Mouse (Mus musculus) neural tube, embryonic 13.5 days (tissue): Measurements from ENCODE around the gene Gm17490. TPM values are rescaled to one million over a fixed set of nuclear protein-coding genes. Genes with fewer than 3 reads are reported as not detected.
"Not testable (repeated sequence)": the region's sequence is repeated elsewhere in the genome, so short reads cannot be mapped to it uniquely, and the experiment has no call there.

Source experiments
- ATAC-seq: fragments of 200-750 bp; cut with Nextera tagmentation; 2 replicates; pipeline ENCODE4 v1.8.0; 2017; ENCODE audit warnings: low read depth, mild to moderate bottlenecking, moderate TSS enrichment, moderate library complexity
- H3K27ac ChIP-seq: fragments of 300-500 bp; sonication (generic); replicated peaks from 2 replicates; pipeline ENCODE4 v1.5.1; 2015; ENCODE audit warnings: moderate library complexity, mild to moderate bottlenecking, inconsistent platforms
- H3K27me3 ChIP-seq: fragments of 300-500 bp; sonication (generic); 2 replicates; pipeline ENCODE4 v1.6.1; 2015; ENCODE audit warnings: mild to moderate bottlenecking, inconsistent platforms
- H3K36me3 ChIP-seq: fragments of 300-500 bp; sonication (generic); 2 replicates; pipeline ENCODE4 v1.6.1; 2015; ENCODE audit warnings: mild to moderate bottlenecking, inconsistent platforms
- H3K4me1 ChIP-seq: fragments of 300-500 bp; sonication (generic); replicated peaks from 2 replicates; pipeline ENCODE4 v1.6.1; 2015; ENCODE audit warnings: inconsistent platforms
- H3K4me2 ChIP-seq: fragments of 300-500 bp; sonication (generic); 2 replicates; pipeline ENCODE4 v1.6.1; 2015; ENCODE audit warnings: inconsistent platforms, mild to moderate bottlenecking, moderate library complexity
- H3K4me3 ChIP-seq: fragments of 300-500 bp; sonication (generic); 2 replicates; pipeline ENCODE4 v1.5.1; 2015; ENCODE audit warnings: mild to moderate bottlenecking, inconsistent platforms
- H3K9ac ChIP-seq: fragments of 300-500 bp; sonication (generic); 2 replicates; pipeline ENCODE4 v1.6.1; 2015; ENCODE audit warnings: moderate library complexity, mild to moderate bottlenecking, inconsistent platforms
- H3K9me3 ChIP-seq: fragments of 300-500 bp; sonication (generic); 2 replicates; pipeline ENCODE4 v1.6.1; 2016; ENCODE audit warnings: inconsistent platforms
- WGBS: fragments of 180-500 bp; shearing (Covaris S2); methylation state at CpG from one replicate; pipeline ENCODE4 v1.1.7; 2015; 5-methylcytosine and 5-hydroxymethylcytosine counted together
- polyA plus RNA-seq: library from polyadenylated mRNA; unstranded; fragments of >200 nt; fragmentation: Nextera tagmentation; extraction: Ambion mirVana; gene quantifications from 2 replicates; pipeline ENCODE4 v1.2.1, GENCODE M21; 2015

The Gm17490 gene
- polyA plus RNA-seq, 1 experiment from 2014 or later: not detected

DNA sequence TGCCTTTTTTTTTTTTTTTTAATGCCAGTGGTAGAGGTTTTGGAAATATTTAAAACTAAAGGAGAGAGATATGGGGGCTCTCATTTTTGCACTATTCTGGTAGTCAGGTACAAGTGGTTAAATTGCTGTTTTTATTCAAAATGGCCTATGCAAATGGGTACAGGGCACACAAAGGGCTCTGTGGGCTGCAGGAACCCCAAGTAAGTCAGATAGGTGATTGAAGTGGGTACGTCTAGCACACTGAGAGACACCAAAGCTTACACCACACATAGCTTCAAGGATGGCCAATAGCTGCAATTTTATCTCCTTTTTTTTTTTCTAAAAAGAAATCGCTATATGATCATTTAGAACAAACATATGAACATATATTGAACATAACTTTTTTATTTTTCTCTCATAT lies 6.5 kb downstream of the Gm17490 start:
- ATAC-seq: no peak
- Histone ChIP-seq H3K4me2 (no peak overlapping the region), H3K27me3 (no peaks in the 10 kb centered on the region), H3K36me3 (no peaks in the 10 kb centered on the region), H3K4me3 (no peak overlapping the region), H3K9ac (no peak overlapping the region), H3K9me3 (no peaks in the 10 kb centered on the region; the same call in 1 of the 2 replicates), H3K4me1 (no peaks in the 10 kb centered on the region), H3K27ac (no peak overlapping the region)
- 91% methylated on average over 2 of the region's 2 CpGs for WGBS

DNA sequence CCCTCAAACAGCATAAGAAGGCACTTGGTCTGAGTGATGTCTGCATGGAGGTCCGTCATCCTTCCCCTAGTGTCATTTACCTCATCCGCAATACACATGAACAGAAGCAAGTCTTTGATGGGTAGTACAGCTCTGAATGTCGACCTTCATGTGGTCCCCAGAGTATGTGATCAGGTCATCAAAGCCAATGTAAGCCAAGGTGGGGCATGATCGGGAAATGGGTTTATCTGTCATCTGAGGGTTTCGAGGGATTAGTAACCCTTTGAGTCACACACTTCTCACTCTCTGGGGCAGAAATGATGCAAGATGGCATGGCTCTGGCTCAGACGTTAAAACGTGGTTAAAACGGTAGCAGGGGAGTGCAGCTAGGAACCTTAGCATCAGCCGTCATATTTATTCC lies 9.2 kb downstream of the Gm17490 start:
- no peak overlapping the region for H3K4me3 ChIP-seq
- H3K4me2 ChIP-seq: no peak overlapping the region
- no peaks in the 10 kb centered on the region for H3K4me1 ChIP-seq
- H3K9ac ChIP-seq: no peak overlapping the region
- 92% methylated on average over 9 of the region's 9 CpGs for whole genome bisulfite sequencing
- H3K27ac ChIP-seq: no peak overlapping the region
- no peak for ATAC-seq
- H3K36me3 ChIP-seq: no peaks in the 10 kb centered on the region
- H3K27me3 ChIP-seq: no peaks in the 10 kb centered on the region
- no peaks in the 10 kb centered on the region; the same call in 1 of the 2 replicates for H3K9me3 ChIP-seq

DNA sequence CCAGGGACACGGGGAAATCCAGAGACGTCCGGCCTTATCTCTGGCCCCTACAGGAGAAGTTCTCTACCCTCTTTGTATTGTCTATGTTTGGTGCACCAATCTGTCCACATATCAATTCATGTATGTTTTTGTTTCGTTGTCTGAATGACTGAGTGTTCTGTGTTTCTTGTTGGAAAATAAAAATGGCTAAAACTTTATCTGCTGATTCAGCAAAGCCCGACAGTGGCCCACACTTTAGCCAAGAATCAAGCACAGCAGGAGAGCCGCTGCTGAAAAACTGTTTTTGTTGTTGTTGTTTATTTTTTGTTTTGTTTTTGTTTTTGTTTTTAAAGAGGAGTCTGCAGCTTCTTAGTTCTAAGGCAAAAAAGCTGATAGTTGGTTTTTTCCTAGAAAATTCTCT lies 13.1 kb downstream of the Gm17490 start:
- not testable (repeated sequence) for H3K27ac ChIP-seq, H3K9me3 ChIP-seq, H3K4me2 ChIP-seq, H3K4me3 ChIP-seq, H3K4me1 ChIP-seq, H3K36me3 ChIP-seq, H3K9ac ChIP-seq, H3K27me3 ChIP-seq, ATAC-seq
- 88% methylated on average over 6 of the region's 6 CpGs for WGBS

DNA sequence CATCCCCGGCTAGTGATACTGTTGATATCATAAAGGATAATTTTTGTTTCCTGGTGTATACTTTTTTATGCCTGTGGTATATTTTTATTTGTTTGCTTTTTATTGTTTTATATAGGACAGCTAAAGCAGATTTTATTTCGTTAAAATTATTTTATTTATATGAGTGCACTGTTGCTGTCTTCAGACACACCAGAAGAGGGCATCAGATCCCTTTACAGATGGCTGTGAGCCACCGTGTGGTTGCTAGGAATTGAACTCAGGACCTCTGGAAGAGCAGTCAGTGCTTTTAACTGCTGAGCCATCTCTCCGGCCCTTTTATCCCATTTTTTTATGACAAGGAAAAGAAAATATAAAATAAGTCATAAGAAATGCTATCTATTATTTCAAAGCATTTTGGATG lies 19.3 kb downstream of the Gm17490 start:
- not testable (repeated sequence) for H3K36me3 ChIP-seq, H3K4me2 ChIP-seq, H3K9ac ChIP-seq, H3K27ac ChIP-seq, H3K4me1 ChIP-seq, H3K4me3 ChIP-seq, ATAC-seq, H3K9me3 ChIP-seq, H3K27me3 ChIP-seq
- WGBS: 84% methylated on average over 4 of the region's 4 CpGs

DNA sequence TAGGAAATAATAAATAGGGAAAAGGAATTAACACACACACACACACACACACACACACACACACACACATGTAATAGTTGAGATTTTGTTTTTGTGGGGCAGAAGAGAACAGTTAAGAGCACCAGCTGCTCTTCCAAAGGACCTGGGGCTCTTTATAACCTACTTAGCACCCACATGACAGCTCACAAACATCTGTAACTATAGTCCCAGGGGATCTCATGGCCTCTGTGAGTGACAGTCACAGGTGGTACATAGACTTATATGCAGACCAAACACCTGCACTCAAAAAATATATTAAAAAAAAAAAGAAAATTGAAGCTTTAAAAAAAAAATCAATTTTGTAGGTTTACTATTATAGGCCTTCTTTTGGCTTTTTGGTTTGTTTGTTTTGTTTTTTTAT lies 21.2 kb downstream of the Gm17490 start:
- no peak overlapping the region for H3K4me3 ChIP-seq
- H3K4me1 ChIP-seq: peaks cover 15% of the 10 kb centered on the region
- no peaks in the 10 kb centered on the region for H3K27me3 ChIP-seq
- no peak for ATAC-seq
- no peak overlapping the region for H3K27ac ChIP-seq
- H3K36me3 ChIP-seq: peaks cover 9% of the 10 kb centered on the region
- H3K4me2 ChIP-seq: no peak overlapping the region
- H3K9ac ChIP-seq: no peak overlapping the region
- H3K9me3 ChIP-seq: no peaks in the 10 kb centered on the region

DNA sequence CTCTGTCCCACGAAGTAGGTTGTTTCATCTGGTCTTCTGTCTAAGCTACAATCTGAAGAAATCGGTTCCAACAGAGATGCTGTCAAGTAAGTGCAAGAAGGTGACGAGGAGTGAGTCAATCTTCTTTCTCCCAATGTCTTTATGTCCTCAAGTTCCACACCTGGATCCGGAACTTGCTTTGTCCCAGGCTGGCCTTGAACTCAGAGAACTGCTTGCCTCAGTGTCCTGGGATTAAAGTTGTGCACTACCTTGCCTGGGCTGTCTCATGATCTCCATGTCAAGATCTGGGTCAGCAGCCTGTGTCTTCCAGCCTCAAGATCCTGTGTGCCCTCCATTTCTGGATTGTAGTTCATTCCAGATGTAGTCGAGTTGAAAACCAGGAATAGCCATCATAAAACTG lies 22.0 kb downstream of the Gm17490 start, which contains the start of gene Rbm17:
Gene Rbm17, minus strand, starts transcription at position 101 of the 400 bp plus-strand sequence.
- Histone ChIP-seq H3K27ac (peak within 1 kb of the TSS; percentile 81), H3K27me3 (no peaks in the 10 kb centered on the region), H3K4me2 (peak within 1 kb of the TSS; percentile 73), H3K4me1 (peaks cover 15% of the 10 kb centered on the region), H3K9ac (peak within 1 kb of the TSS; percentile 98), H3K4me3 (peak within 1 kb of the TSS; percentile 95), H3K36me3 (peaks cover 16% of the 10 kb centered on the region), H3K9me3 (no peaks in the 10 kb centered on the region)
- 86% methylated on average over 5 of the region's 5 CpGs for WGBS
- no peak for ATAC-seq

DNA sequence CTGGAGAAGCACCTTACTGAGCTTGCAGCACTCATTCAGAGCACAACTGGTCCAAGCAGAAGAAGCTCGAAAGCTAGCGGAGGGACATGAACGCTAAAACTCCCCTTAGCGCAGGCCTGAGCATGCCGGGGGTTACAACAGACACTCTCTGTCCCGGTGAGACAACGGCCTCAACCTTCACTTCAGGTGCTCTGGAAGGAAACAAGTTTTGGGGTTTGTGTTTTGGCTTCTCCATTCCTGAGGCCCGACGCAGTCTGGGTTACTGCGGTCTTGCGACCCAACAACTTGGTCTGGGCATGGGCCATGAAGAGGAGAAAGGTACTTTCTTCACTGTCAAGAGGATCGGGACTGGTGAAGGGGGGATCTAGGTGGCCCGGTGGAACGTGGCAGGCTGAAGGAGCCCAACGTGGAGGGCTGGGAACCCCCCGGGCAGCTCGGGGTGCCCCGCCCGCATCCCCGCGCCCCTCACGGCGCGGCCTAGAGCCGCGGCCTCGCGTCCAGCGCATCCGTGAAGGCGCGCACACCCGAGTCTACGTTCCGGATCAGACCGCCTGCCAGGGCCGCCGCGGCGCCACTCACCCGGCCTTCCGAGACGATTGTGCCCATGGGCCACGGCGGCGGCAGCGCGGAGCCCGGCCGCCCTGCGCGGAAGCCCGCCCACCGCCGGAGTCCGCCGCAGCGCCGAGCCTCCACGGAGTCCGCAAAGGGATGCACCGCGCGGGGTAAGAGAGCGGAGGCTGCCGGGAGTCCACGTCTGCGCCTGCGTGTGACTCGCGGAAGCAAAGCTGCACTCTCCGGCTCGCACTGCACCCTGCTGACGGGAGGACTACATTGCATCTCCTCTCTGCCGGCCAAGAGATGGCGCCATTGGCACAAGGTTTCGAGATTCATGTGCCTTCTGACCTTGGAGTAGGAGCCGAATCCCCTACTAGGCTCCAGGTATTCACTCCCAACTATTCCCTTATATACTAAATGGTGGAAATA lies 23.3 kb downstream of the Gm17490 start:
- Histone ChIP-seq H3K27me3 (no peaks in the 10 kb centered on the region), H3K4me3 (peak overlapping the region; percentile 95), H3K9ac (peak overlapping the region; percentile 98), H3K27ac (peak overlapping the region; percentile 81), H3K36me3 (peaks cover 29% of the 10 kb centered on the region), H3K4me1 (peaks cover 15% of the 10 kb centered on the region), H3K9me3 (no peaks in the 10 kb centered on the region), H3K4me2 (peak overlapping the region; percentile 73)
- ATAC-seq: peak; percentile 100
- under 1% methylated on average over 78 of the region's 78 CpGs for WGBS

DNA sequence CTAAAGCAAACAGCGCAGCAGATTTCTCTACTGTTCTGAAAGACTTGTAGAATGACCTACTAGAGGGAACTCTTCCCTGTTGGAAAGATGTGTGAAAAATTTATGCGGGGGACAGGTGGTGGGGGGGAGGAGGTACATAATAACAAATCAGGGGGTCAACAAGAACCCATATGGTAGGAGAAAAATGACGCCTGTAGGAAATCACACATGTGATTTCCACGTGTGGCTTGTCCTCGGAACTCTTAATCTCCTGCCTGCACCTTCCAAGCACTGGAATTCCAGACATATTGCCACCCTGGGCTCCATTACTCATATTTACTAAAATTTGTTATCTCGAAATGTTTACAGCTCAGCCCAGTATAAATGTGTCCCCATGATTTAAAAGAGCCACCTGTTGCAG lies 24.3 kb downstream of the Gm17490 start:
- no peaks in the 10 kb centered on the region for H3K27me3 ChIP-seq
- H3K4me3 ChIP-seq: peak overlapping the region; percentile 95
- peaks cover 15% of the 10 kb centered on the region for H3K4me1 ChIP-seq
- H3K4me2 ChIP-seq: peak overlapping the region; percentile 73
- no peaks in the 10 kb centered on the region for H3K9me3 ChIP-seq
- no peak overlapping the region for H3K27ac ChIP-seq
- ATAC-seq: no peak
- 85% methylated on average over 6 of the region's 6 CpGs for WGBS
- peak overlapping the region; percentile 98 for H3K9ac ChIP-seq
- H3K36me3 ChIP-seq: peaks cover 39% of the 10 kb centered on the region

DNA sequence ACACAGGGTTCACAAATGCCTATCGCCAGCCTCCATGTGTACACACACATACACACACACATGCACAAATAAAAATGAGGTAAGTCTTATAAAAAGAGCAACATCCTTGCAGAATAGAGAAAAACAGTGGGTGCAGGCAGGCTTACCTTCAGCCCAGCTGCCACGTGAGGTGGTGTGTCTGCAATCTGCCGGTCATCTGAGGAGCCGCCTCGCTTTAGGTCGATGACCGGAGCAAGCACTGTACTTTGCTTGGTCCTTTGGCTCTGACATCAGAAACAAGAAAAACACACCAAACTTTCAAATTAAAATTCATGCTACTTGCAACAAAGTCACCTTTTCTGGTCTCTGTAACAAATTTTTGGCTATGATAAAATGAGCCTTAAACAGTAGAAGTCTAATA lies 28.2 kb downstream of the Gm17490 start:
- H3K36me3 ChIP-seq: peaks cover 70% of the 10 kb centered on the region
- H3K4me3 ChIP-seq: no peak overlapping the region
- WGBS: 93% methylated on average over 7 of the region's 7 CpGs
- peaks cover 15% of the 10 kb centered on the region for H3K4me1 ChIP-seq
- H3K27ac ChIP-seq: no peak overlapping the region
- no peak for ATAC-seq
- H3K4me2 ChIP-seq: no peak overlapping the region
- no peaks in the 10 kb centered on the region for H3K9me3 ChIP-seq
- H3K27me3 ChIP-seq: no peaks in the 10 kb centered on the region
- no peak overlapping the region for H3K9ac ChIP-seq

DNA sequence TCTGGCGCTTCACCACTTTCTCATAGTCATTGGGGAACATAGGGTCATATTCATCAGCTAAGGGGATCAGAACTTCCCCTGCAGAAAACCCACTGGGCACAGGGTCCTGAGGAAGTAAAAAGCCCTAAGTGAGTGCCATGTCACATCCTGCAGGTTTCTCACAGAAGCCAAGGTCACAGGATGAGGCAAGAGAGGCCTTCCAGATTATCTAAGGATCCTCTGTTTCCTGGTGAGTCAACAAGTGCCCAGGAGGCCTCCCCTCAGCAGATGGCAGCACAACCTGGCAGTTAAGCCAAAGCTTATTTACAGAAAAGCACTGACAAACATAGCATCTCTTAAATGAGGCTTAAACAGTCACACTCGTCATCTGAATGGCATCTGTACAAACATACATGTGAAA lies 29.4 kb downstream of the Gm17490 start:
- WGBS: 89% methylated on average over 2 of the region's 2 CpGs
- peaks cover 8% of the 10 kb centered on the region for H3K4me1 ChIP-seq
- no peak overlapping the region for H3K4me2 ChIP-seq
- no peak for ATAC-seq
- H3K9me3 ChIP-seq: no peaks in the 10 kb centered on the region
- no peaks in the 10 kb centered on the region for H3K27me3 ChIP-seq
- H3K4me3 ChIP-seq: no peak overlapping the region
- H3K9ac ChIP-seq: no peak overlapping the region
- peaks cover 83% of the 10 kb centered on the region for H3K36me3 ChIP-seq
- H3K27ac ChIP-seq: no peak overlapping the region

DNA sequence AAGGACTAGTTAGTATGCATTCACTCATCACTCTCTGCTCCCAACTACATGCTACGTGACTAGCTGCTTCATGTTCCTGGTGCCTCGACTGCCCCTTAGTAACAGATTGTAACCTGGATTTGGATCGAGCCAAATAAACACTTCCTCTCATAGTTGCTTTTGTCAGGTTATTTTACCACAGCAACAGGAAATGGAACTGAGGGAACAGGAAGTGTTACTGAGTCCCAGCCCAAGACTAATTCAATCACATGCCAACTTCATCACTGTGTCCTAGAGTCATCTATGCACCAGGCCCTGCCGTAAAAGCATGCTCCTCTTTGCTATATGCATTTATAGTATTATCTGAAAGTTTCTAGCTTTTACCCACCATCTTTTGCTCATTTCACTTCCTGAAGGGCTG lies 38.1 kb downstream of the Gm17490 start:
- H3K27me3 ChIP-seq: no peaks in the 10 kb centered on the region
- WGBS: 93% methylated on average over 4 of the region's 4 CpGs
- H3K4me1 ChIP-seq: no peaks in the 10 kb centered on the region
- no peak overlapping the region for H3K4me3 ChIP-seq
- no peak for ATAC-seq
- H3K9ac ChIP-seq: no peak overlapping the region
- peaks cover 100% of the 10 kb centered on the region for H3K36me3 ChIP-seq
- H3K4me2 ChIP-seq: no peak overlapping the region
- H3K9me3 ChIP-seq: no peaks in the 10 kb centered on the region
- H3K27ac ChIP-seq: no peak overlapping the region

DNA sequence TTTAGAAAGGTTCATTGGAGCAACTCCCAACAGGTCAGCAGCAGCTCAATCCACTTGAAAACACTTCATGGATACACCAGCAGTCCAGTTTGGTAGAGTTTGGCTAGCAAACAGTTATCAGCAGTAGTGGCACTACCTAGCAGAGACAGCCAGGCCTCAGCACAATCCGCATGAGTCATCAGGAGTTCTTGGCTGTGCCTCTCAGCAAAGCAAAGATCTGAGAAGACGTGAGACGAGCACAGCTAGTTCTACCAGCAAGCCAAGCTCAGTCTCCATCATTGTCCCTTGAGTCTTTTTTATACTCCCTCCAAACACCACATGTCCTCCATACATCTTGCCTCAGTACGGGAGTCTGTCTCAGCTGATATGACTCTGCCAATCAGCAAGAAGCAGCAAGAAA lies 46.7 kb downstream of the Gm17490 start:
- Histone ChIP-seq H3K9ac (no peak overlapping the region), H3K27me3 (no peaks in the 10 kb centered on the region), H3K4me2 (no peak overlapping the region), H3K9me3 (no peaks in the 10 kb centered on the region), H3K4me1 (no peaks in the 10 kb centered on the region), H3K4me3 (no peak overlapping the region), H3K36me3 (peaks cover 36% of the 10 kb centered on the region), H3K27ac (no peak overlapping the region)
- ATAC-seq: no peak
- WGBS: 94% methylated on average over 4 of the region's 4 CpGs

DNA sequence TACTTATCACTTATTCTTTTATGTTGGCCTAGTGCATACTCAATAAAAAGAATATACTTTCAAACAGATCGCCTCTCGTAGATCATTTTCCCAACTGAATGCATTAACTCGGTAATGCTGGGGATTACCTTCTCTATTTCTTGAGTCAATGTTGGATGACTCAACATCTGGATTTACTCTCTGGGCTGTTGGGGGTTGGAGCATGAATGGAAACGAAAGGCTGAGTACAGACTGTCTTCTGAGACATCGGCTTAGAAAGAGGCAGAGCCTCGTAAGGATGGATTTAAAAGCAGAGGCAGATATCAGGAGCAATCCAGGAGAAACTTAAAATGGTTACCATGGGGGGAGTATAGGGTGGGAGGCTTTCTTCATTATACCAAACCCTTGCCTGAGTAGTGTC lies 47.9 kb downstream of the Gm17490 start:
- no peak overlapping the region for H3K4me2 ChIP-seq
- no peaks in the 10 kb centered on the region for H3K9me3 ChIP-seq
- H3K27me3 ChIP-seq: no peaks in the 10 kb centered on the region
- WGBS: 88% methylated on average over 6 of the region's 6 CpGs
- H3K4me1 ChIP-seq: no peaks in the 10 kb centered on the region
- peaks cover 24% of the 10 kb centered on the region for H3K36me3 ChIP-seq
- ATAC-seq: no peak
- no peak overlapping the region for H3K4me3 ChIP-seq
- no peak overlapping the region for H3K9ac ChIP-seq
- no peak overlapping the region for H3K27ac ChIP-seq
